Mouse (Mus musculus) frontal cortex, adult (tissue): ENCODE results near the gene Fam171b.

ENCODE experiments used
- ATAC-seq: cut with Nextera tagmentation; 2 replicates; pipeline ENCODE4 v1.9.2; 2017; ENCODE audit warnings: mild to moderate bottlenecking, moderate library complexity, mixed read lengths; ENCODE audit not compliant: low TSS enrichment

The Fam171b gene

DNA sequence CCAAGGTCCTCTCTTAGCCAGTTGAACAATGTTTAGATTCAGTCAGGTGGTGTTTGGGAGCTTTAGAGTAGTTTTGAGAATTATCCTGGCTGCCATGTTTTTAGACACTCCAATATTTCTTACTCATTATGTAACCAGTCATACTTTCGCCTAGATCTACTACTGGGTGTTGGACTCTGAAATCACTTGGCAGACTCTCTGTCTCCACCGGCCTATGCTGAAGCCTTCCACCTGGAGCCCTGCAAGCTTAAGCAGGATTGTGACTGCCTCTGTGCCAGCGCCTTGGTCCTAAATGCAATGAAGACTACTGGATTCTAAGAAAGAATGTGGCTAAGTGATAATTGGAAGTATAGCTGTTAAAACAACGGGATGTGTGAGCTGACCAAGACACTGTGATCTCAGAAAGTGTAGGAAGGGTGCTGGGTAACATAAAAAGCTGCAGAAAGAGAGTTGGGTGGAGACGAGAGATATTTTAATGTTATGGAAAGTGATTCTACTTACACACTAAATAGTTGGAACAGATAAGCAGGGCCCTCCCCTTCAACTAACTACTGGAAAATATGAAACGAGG, 71.5 kb downstream of the Fam171b start:
- peak; percentile 81 for ATAC-seq

DNA sequence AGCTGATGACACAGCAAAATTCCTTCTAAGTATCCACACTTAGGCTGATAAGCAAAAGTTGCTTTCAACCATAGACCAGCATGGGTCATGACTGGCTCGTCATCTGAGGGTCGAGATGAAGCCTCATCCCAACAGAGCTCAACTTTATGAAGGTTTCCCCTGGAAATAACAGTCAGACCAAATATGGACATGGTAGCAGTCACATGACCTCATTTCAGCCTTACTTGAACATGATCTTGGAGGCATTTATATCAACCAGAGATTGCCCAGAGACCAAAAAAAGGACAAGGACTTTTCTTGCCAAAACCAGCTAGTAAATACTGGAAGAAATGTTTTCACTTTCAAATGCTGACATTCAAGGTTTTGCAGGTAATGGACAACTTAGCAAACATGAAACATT, 81.3 kb downstream of the Fam171b start:
- no peak for ATAC-seq

DNA sequence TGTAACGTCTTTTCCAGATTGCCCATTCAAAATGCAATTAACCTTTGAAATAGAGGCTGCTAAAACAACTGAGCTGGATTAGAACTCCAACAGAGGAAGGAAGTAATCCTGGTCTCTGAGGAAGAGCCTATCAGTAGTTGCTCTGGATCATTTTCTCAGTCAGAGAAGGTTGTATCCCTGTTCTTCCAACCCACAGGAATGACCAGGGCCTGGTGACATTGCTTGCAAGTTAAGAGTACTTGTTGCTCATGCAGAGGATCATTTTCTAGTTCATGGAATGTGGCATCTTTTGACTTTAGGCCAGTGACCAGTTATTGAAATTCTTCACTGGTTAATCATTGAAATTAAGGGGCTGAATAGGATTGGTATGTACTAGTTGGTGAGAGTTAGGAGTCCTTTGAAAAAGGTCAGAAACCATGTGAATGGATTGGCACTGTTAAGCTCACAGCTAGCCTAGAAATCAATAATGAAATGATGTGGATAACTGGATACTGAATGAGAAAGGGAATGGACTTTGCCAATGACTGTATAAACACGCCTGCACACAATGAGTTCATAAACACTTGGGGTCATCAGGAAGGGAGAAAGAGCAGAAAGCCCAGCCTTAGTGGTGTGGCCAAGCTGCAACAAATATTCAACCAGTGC, 89.6 kb downstream of the Fam171b start:
- ATAC-seq = no peak

- no peak for ATAC-seq
Observed at GRCm38 (mm10) chr2:83929478-83930088, 117.1 kb downstream of the Fam171b start.
